Mouse (Mus musculus): ENCODE measurements around the gene Pacsin3. TPM values are rescaled to one million over a fixed set of nuclear protein-coding genes. Genes with fewer than 3 reads are reported as not detected.

The Pacsin3 gene
- polyA plus RNA-seq, 1 experiment from 2014 or later: 25.6 TPM

GRCm38 (mm10) chr2:91314184-91314583 lies 58.4 kb downstream of the Pacsin3 start:
- 93% methylated on average over 7 of the region's 7 CpGs for WGBS
- Histone ChIP-seq H3K9ac (no peak overlapping the region), H3K9me3 (replicated peaks) (no peaks in the 10 kb centered on the region), H3K4me1 (peaks cover 11% of the 10 kb centered on the region), H3K36me3 (0 out of 2 replicates have a peak, but pooled peaks cover 5% of the 10 kb centered on the region), H3K27ac (no peak overlapping the region), H3K27me3 (no peaks in the 10 kb centered on the region), H3K4me3 (no peak overlapping the region), H3K4me2 (replicated peaks) (no peak overlapping the region)
- no peak for ATAC-seq (ENCODE audit: low FRiP score)

Other genes starting within 250 kb of the Pacsin3 start
- gene Rapsn, start 220.3 kb upstream of the Pacsin3 start, polyA plus RNA-seq (2016; fragmentation: Nextera tagmentation; extraction: Ambion mirVana): 2.5 and 4.1 TPM in 2 replicates
- gene Psmc3, start 201.9 kb upstream of the Pacsin3 start, polyA plus RNA-seq (2016; fragmentation: Nextera tagmentation; extraction: Ambion mirVana): 274 and 282 TPM in 2 replicates
- gene Slc39a13, start 185.5 kb upstream of the Pacsin3 start, polyA plus RNA-seq (2016; fragmentation: Nextera tagmentation; extraction: Ambion mirVana): 32.6 and 36.1 TPM in 2 replicates
- 4.2 and 4.6 TPM in 2 replicates for gene Spi1, start 173.6 kb upstream of the Pacsin3 start, polyA plus RNA-seq (2016; fragmentation: Nextera tagmentation; extraction: Ambion mirVana)
- gene Mybpc3, start 137.8 kb upstream of the Pacsin3 start, polyA plus RNA-seq (2016; fragmentation: Nextera tagmentation; extraction: Ambion mirVana): 0.28 and 0.30 TPM in 2 replicates
- gene Madd, start 72.1 kb upstream of the Pacsin3 start, polyA plus RNA-seq (2016; fragmentation: Nextera tagmentation; extraction: Ambion mirVana): 39.9 and 45.2 TPM in 2 replicates
- 1.5 and 2.0 TPM in 2 replicates for gene Nr1h3, start 53.1 kb upstream of the Pacsin3 start, polyA plus RNA-seq (2016; fragmentation: Nextera tagmentation; extraction: Ambion mirVana)
- 39.2 and 41.0 TPM in 2 replicates for gene Acp2, start 53.1 kb upstream of the Pacsin3 start, polyA plus RNA-seq (2016; fragmentation: Nextera tagmentation; extraction: Ambion mirVana)
- gene Ddb2, start 19.0 kb upstream of the Pacsin3 start, polyA plus RNA-seq (2016; fragmentation: Nextera tagmentation; extraction: Ambion mirVana): 10.6 and 13.4 TPM in 2 replicates
- gene Arfgap2, start 9.0 kb downstream of the Pacsin3 start, polyA plus RNA-seq (2016; fragmentation: Nextera tagmentation; extraction: Ambion mirVana): 84.5 and 85.6 TPM in 2 replicates
- 104 and 105 TPM in 2 replicates for gene 1110051M20Rik, start 188.8 kb downstream of the Pacsin3 start, polyA plus RNA-seq (2016; fragmentation: Nextera tagmentation; extraction: Ambion mirVana)
- gene Lrp4, start 201.6 kb downstream of the Pacsin3 start, polyA plus RNA-seq (2016; fragmentation: Nextera tagmentation; extraction: Ambion mirVana): 5.8 and 6.4 TPM in 2 replicates

Data from hindbrain, embryonic 12.5 days (tissue).